Mouse (Mus musculus) olfactory bulb, adult 2 months (tissue): ENCODE data around the gene Fbln7.

Source experiments
- CTCF ChIP-seq: fragments of 200-500 bp; IDR thresholded peaks from 2 replicates; pipeline ENCODE4 v1.5.1; 2012; ENCODE audit warnings: low read depth, mild to moderate bottlenecking, low read length, moderate library complexity; ENCODE audit not compliant: insufficient read depth
- POLR2A ChIP-seq: fragments of 200-500 bp; IDR thresholded peaks from 2 replicates; pipeline ENCODE4 v1.6.1; 2012; ENCODE audit warnings: mild to moderate bottlenecking, low read depth, low read length, moderate library complexity; ENCODE audit not compliant: insufficient read depth

DNA sequence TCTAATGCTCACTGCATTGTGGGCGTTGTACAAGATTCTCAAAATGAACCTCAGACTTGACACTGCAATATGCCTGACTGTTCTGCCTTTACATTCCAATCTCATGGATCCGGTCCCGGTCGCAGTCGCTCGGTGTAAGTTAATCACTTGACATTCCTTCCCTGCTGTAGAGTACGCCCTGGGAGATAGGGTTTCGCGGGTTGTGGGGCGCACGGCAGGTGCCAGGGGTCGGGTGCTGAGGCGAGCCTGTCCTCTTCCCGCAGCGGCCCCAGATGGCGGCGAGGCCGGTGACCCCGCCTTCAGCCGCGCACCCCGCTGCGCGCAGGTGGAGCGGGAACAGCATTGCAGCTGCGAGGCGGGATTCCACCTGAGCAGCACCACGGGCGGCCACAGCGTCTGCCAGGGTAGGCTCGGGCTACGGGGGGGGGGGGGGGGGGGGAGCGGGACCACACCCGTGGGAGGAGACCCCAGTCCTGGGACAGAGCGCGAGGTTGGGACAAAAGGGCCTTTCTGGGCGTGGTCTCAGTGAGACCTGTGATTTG is 29.5 kb downstream of the Fbln7 start:
- TF ChIP-seq CTCF, result no peak
- TF ChIP-seq POLR2A, result no peak
